Mouse (Mus musculus): Measurements from ENCODE around the gene Stx6.
"Not testable (repeated sequence)": the region's sequence is repeated elsewhere in the genome, so short reads cannot be mapped to it uniquely, and the experiment has no call there.

Stx6 gene

DNA sequence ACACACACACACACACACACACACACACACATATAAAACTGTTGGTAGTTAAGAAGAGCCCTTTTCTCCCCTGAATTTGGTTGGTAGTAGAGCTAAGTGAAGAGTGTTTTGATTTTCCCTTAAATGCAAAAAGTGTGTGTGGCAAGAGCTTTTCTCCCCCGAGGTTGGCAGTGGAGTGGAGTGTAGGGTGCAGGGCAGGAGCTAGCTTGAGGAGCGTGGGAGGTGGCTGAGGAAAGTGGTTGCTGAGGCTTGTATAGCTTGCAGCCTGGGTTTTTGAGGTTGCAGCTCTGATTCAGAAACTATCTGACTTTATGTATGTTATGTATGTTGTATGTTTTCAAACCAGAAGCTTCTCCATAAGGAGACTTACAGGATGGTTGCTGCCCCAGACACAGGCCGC is 8.9 kb downstream of the Stx6 start:
- no peak for DNase-seq (ENCODE audit: low spot score in 2 of 2)

DNA sequence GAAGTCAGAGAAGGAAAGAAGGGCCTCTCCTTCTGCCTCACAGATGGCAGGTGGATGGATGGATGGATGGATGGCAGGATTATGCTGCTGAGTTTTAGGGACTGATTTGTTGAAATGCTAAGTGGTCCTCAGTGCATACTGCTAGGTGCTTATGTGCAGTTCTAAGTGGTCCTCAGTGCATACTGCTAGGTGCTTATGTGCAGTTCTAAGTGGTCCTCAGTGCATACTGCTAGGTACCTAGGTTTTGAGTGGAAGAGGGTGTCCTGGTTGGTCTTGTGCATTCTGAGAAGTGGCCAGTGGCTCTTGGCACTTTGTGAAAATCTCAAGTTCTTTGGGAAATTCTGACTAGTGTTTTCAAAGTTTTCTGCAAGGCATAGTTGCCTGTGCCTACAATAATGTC is 11.4 kb downstream of the Stx6 start:
- DNase-seq (ENCODE audit: low spot score in 2 of 2): no peak

DNA sequence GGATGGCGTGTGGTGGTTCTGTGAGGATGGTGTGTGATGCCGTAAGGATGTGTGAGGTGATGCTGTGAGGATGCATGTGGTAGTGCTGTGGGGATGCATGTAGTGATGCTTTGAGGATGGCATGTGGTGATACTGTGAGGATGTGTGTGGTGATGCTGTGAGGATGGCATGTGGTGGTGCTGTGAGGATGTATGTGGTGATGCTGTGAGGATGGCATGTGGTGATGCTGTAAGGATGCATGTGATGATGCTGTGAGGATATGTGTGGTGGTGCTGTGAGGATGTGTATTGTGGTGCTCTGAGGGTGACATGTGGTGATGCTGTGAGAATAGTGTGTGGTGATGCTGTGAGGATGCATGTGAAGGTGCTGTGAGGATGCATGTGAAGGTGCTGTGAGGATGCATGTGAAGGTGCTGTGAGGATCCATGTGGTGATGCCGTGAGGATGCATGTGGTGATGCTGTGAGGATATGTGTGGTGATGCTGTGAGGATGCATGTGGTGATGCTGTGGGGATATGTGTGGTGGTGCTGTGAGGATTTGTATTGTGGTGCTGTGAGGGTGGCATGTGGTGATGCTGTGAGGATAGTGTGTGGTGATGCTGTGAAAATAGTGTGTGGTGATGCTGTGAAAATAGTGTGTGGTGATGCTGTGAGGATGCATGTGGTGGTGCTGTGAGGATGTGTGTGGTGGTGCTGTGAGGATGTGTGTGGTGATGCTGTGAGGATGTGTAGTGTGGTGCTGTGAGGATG is 14.6 kb downstream of the Stx6 start:
- no peak for DNase-seq (ENCODE audit: low spot score in 2 of 2)

DNA sequence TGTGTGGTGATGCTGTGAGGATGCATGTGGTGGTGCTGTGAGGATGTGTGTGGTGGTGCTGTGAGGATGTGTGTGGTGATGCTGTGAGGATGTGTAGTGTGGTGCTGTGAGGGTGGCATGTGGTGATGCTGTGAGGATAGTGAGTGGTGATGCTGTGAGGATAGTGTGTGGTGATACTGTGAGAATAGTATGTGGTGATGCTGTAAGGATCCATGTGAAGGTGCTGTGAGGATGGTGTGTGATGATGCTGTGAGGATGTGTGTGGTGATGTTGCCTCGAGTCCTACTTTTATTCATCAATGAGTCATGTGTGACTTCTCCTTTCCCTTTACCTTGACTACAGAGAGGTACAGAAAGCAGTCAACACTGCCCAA is 15.1 kb downstream of the Stx6 start:
- DNase-seq (ENCODE audit: low spot score in 2 of 2): not testable (repeated sequence)

DNA sequence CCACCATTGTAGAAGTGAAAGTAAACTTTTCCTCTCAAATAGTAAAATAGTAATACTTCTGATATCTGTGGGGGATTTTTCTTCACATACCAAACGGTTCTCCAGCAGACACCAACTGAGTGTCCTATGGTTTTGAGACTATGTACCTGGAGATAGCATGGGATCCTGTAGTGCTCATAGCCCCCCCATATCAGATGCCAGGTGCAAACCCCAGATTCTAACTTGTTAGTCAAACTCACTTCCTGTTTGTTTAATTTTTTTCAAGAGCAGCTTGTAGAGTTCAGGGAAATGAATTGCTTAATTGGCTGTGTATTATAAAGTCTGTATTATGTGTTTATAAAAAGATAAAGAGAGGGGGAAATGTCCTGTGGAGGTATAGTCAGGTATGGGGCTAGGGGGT is 15.9 kb downstream of the Stx6 start:
- no peak for DNase-seq (ENCODE audit: low spot score in 2 of 2)

DNA sequence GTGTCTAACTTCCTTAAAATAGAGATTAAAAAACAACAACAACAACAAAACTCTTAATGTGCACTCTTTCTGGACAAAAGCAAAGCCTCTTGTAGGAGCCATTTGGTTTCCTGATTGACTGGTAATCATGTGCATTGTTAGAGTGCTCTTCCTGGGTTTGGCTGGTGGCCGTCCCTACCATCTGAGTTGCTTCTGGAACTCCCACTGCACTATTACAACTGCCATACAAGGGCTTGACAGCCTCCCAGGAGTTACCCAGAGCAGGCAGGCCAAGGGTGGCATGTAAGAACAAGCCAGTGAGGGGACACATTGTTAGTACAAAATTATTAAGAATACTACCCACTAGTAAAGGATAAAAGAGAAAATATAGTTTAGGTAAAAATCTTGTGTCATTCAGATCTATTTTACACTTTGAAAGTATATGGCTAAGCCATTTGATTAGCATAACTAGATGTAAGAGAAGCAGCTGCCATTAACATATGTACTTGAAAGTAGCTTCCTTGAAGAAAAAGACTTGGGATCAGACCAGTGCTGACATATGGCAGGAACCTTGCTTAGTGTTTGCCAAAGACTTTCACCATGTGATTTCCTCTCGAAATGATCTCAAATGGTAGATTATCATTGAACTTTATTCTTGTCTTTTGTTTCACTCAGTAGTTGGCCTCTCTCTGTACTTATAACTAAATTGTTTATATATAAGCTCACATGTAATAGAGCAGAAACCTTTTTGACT is 19.8 kb downstream of the Stx6 start:
- no peak for DNase-seq (ENCODE audit: low spot score in 2 of 2)

DNA sequence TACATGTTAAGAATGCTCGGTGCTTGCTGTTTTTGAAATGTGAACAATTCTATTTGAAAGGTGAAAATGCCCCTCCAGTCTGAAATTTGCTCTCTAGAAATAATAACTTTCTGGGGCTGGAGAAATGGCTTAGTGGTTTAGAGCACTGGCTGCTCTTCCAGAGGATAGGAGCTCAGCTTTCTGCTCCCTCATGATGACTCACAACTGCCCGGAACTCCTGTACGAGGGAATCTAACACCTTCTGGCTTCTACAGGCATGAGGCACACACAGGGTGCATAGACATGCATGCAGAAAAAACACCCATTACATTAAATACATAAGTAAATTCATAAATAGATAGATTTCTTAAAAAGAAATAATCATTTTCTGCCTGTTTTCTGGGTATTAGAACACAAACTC is 25.7 kb downstream of the Stx6 start:
- no peak for DNase-seq (ENCODE audit: low spot score in 2 of 2)

DNA sequence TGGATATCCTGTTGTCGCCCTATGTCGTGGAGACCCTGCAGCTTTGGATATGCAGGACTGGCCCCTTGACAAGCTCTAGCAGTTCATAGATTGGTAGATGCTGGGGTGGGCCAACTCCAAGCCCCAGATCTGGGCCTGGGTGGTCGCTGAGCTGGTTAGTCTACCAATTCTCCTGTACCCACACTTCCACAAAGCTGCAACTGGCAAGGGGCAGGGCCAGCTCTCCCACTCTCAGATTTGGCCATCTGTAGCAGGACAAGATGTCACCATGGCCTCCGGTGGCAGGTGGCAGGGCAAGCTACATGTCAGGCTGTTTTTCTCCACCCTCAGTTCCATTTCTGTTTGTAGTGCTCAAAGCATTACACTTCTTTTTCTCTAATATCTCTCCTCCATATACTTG is 30.1 kb downstream of the Stx6 start:
- DNase-seq (ENCODE audit: low spot score in 2 of 2): no peak

DNA sequence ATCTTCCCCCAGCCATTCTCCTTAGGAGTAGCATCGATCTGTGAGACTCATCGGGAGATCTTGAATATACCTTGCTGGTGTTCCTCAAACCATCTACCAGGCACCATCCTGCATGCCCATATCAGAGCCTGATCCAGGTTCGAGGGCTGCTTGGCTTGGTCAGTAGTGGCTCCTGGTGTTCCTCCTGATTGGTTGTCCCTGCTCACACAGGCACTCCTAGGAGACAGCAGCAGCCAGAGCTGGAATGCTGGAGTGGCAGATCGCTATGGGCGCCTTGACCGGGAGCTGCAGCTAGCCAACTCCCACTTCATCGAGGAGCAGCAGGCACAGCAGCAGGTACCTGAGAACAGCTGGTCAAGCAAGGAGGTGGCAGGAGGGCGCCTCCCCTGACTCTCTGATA is 32.7 kb downstream of the Stx6 start:
- no peak for DNase-seq (ENCODE audit: low spot score in 2 of 2)

DNA sequence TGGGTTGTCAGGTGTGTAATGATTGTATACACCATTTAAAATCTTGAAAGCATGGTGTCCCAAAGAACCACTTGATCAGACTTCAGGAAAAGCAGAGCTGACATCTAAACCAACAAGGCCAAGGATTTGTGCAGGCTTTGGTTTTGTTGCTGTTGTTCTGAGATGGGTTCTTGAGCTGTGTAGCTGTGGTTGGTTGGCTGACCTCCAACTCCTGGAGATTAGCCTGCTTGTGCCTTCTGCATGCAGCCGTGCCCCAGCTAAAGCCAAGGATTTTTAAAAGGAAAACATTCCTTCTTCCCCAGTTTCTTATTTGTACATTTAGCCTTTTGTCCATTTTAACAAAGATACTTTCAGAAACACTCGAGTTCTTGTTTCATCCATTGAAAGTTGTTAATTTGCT is 33.2 kb downstream of the Stx6 start:
- no peak for DNase-seq (ENCODE audit: low spot score in 2 of 2)

DNA sequence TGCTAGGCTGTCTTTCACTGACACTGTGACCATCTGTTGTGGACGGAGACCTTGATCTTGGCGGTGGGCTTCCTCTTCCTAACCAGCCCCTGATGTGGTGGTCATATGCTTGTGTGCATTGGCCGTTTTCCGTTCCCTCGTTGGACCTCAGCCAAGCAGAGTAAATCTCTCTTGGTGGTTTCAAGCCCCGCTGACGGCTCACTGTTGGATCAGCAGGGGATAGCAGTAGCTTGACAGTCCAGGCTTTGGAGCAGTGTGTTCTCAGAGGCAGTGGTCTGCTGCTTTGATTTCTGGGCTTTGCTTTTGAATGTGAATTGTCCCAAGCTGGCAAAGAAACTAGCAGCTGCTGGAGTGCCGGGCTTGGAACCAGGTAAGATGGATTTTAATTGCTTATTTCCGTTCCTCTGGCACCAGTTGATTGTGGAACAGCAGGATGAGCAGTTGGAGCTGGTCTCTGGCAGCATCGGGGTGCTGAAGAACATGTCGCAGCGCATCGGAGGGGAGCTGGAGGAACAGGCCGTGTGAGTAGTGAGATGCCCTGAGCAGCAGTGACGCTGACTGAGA is 34.4 kb downstream of the Stx6 start:
- DNase-seq (ENCODE audit: low spot score in 2 of 2): no peak

DNA sequence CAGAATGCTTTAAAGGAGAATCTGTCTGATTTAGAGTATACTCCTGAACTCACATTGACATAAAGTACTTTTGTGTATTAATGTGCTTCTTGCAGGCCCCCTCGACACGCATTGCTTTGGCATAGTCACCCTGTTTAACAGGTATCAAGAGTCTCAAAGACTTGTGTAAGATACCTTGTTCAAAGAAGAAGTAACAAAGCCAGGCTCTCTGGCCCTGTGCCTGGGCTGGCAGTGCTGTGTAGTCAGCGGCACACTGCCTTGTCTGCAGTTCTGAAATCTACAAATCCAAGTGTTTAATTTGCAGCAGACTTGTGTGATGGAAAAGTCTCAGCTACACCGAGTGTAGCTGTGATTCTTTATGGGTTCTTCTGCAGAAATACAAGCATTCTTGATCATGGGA is 38.2 kb downstream of the Stx6 start:
- DNase-seq (ENCODE audit: low spot score in 2 of 2): no peak

DNA sequence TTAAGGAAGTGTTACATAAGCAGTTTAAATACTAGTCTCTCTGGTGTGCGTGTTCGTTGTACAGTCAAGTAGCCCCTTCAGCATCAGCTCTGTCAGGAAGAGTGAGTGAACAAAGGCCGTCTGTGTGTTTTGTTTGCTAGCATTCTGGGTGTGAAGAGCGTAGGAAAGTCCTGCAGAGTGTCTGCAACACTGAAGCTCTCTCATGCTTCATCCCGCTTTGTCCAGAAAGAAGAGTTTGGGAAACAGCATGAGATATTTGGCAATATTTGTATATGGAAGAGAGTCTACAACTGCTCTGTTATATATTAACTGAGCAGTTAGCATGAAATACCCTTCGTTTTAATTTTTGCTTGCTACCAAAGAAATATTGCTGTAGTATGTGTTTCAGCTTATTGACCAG is 41.0 kb downstream of the Stx6 start:
- no peak for DNase-seq (ENCODE audit: low spot score in 2 of 2)

DNA sequence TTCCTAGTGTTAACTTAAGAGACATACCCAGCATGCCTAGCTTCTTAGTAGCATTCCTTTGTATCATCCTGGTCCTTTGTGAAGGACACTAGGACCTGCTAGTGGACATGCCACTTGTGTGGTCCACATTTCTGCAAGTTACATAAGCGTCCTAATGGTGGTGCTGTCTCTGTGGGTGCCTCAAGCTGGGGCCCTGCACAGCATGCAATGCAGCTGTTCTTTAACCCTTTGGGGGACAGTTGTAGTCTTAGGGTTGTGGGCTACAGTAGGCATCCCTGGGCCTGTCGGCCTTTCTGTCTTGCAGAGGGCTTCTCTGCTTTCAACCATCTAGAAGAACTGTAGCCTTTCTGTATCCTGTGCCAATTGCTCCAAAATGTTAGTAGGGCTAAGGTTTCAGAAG is 42.5 kb downstream of the Stx6 start:
- no peak for DNase-seq (ENCODE audit: low spot score in 2 of 2)

DNA sequence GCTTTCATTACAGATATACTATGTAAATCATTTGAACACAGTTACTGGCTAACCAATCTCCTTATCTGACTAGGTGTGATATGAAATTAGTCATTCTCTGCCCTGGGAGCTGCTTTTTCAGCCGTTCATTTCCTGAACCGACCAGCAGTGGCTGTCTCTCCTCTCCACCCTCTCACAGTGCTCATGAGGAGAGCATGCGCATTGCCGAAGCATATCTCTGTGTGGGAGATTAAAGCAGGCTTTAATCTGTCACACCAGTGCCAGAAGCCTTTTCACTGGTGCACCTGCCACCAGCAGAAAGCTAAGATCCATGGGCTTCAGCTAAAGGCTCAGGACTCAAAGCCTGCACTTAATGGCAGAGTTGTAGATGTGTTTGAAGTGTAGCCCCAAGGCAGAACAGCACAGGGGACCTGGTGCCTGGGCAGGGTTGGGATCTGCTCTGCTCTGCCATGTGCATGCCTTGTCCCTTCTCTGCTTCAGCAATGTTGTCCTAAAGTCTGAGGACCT is 42.9 kb downstream of the Stx6 start:
- DNase-seq (ENCODE audit: low spot score in 2 of 2): no peak

DNA sequence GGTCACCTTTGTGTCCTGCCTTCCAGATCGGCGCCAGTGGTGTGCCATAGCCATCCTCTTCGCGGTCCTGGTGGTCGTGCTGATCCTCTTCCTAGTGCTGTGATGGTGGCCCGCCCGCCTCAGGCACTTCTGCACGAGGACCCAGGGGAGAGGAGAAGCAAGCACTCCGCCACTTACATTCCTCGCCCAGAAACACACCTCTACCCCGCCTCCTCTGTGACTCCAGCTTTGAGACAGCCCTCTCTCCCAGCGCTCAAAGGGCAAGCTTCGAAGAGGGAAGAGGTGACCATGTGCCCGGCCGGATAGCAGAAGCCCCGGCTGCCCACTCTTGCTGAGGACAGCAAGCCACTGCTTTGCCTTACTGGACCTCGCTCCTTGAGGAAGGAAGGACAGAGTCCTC is 43.4 kb downstream of the Stx6 start:
- DNase-seq (ENCODE audit: low spot score in 2 of 2): no peak

DNA sequence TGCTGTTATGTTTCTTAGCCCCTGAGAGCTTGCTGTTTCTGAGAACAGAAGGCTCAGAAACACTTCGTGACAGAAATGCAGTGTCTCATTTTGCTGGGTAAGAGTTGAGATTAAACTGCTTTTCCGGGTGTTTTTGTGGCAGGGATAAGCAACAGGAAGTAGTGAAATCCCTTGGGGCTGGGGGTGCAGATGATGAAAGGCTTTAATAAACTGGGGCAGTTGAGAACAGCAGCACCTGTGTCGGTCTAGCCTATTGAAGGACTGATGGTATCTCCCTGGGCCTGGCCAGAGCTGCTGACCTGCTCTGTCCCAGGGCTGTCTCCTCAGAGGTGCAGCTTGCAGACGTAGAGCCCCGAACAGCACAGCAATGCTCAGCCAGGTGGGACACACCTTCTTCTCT is 44.0 kb downstream of the Stx6 start:
- no peak for DNase-seq (ENCODE audit: low spot score in 2 of 2)

DNA sequence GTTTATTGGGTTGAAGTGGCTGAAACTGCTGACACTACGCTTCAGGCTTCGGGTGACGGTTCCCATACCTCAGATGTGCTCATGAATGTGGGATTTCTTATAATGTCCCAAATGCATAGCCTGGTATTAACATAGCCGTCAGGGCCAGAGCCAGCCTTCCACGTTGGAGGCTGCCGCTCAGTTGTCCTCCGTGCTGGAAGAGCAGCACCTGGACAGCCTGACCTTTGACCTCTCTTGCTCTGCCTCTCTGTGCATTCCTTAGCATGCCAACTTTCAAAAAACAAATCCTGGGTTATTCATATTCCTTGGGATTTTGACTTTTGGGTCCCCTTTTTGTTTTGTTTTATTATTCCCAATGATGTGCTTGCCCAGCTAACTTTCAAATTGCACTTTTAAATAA is 44.6 kb downstream of the Stx6 start:
- no peak for DNase-seq (ENCODE audit: low spot score in 2 of 2)

DNA sequence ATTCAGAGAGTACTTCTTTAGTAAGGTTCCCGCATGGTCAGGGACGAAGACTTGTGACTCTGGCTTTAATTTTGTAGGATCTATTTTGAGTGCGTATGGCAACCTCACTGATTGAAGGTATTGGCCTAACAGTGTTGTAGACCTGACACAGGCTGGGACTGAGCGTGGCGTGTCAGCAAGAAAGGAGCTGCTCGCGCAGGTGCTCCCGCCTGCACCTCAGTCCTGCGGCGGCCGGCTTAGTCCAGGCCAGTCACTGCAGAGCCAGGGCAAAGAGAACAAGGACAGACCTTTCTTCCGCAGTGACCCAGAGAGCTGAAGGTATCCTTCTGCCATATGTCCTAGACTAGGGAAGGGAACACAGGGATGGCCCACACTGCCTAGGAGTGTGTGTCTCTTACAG is 45.4 kb downstream of the Stx6 start:
- no peak for DNase-seq (ENCODE audit: low spot score in 2 of 2)

DNA sequence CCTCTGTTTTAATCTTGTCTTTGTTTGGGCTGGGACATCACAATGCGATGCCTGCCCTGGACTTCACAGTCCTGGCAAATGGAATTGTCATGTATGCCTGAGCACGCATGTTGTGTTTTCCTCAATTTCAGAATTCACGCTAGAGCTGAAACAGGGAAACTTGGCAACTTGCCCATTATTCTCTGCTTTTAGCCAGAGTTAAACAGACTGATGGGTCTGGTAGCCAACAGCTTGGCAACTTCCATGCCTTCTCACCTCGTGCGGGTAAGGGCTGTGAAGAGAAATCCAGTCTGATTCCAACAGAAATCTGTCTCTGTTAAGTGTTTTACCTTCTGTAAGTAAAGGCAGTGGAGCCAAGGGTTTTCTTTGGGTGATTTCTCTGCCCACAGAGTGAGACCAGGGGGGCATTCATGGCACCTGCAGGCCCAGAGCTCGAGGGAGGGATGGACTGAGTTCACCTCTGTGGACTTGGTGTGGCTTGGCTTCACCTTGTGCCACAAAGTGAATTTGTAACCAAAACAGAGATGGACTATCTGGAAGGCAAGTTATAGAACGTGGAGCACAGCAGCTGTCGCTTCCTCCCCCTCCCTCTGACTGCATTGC is 46.1 kb downstream of the Stx6 start:
- DNase-seq (ENCODE audit: low spot score in 2 of 2): no peak

DNA sequence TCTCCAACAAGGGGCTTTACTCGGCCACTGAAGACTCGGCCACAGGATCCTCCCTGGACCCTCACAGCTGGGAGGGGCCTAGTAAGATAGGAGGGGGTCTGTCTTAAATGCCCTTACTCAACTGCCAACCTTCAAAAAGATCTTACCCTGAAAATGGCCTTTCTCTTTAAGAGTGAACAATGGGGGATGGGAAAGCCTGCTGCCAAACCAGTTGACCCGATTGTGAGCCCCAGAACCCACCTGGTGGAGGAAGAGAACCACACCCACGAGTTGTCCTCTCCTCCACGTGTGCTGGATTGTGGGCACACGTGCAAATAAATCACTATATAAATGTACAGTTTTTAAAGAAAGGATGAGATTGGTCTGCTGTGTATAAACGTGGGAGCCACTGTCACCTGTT is 46.8 kb downstream of the Stx6 start:
- DNase-seq (ENCODE audit: low spot score in 2 of 2): no peak

DNA sequence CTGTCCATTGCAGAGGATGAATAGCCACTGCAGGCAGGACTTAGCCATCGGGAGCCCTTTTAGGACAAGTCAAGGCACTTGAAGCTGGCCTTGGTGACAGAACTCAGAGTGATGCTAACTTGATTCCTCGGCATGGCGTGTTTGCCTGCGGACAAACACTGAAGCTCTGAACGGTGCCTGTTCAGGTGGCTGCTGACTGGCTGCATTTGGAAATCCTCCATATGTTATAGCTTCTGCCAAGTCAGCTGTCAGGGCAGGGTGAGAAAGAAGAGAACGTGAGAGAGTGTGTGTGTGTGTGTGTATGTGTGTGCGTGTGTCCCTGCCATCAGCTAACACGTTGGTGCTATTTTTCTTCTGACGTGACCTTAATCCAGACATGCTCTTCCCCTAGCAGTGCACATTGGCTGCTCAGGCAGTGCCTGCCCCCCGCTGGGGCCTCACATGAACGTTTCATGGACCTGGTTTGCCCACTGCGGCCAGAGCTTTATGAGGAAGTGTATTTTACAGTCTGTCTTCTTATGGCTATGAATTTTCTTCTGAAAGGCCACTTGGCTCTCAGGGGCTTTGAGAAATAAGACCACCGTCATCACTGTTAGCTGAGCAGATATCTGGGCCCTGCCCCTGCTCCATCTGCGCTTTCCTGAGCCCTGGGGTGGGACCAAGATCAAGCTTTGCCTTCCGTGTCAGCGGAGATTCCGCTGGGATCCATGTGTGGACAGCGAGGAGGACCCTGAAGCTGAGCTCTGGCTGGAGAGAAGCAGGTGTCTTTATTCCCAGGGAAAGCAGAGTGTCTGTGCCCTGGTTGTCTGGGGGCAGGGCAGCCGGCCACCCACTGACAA is 47.5 kb downstream of the Stx6 start:
- DNase-seq (ENCODE audit: low spot score in 2 of 2): peak in 1 of 2 experiments; percentile 56
